Mouse (Mus musculus) liver, embryonic 14.5 days (tissue): Measurements from ENCODE around the gene Ncam1.

Experiments used
- CTCF ChIP-seq: IDR thresholded peaks from 2 replicates; pipeline ENCODE4 v1.5.1; 2016; ENCODE audit warnings: antibody characterized with exemption, low read depth, control low read depth
- EP300 ChIP-seq: IDR thresholded peaks from 2 replicates; pipeline ENCODE4 v1.6.1; 2016; ENCODE audit warnings: antibody characterized with exemption, low read depth

- TF ChIP-seq CTCF (no peak), EP300 (no peak)
These were observed 197.5 kb downstream of the Ncam1 start for GRCm38 (mm10) chr9:49601215-49601614.
